ENCODE assay signal across 28 mouse cellular contexts in the genomic region with DNA sequence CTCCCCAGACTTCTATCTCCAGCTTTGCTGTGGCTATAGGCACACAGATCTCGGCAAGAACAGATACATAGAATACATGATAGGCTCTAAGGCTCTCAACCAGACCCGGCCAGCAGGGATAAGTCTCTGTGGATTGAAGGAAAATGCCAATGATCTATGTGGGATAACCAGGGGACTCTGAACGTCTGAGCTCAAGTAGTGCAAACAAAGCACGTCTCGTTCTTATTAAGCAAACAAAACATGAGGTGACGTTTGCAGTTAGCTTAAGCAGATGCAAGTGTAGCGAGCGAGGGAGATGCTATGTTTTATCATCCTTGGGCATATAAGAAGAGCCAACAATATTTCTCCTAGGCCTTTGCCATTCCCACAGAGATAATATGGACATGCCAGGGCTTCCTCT. TPM values are rescaled to one million over a fixed set of nuclear protein-coding genes. Genes with fewer than 3 reads are reported as not detected.
DNase-seq lines count a peak whose midpoint lies in the region; ATAC-seq and TF ChIP-seq lines count a peak whose summit lies in the region.
"Had no signal": no experiment of that assay in that cellular context is flagged by ENCODE, and none has a peak within 500 bp of the region (broad histone marks: within the 10 kb centered on the region; RNA-seq: fewer than 3 reads in every experiment).

No protein-coding gene starts in this region.

- H3K27ac ChIP-seq in gastrocnemius, adult 2 months: peak overlapping the region; percentile 78
- H3K27ac ChIP-seq in liver, postnatal 0 days (ENCODE audit: low read depth): peak overlapping the region; percentile 51; the same call in 1 of the 2 replicates
- H3K27ac ChIP-seq in liver, embryonic 12.5 days: no peak overlapping the region
- H3K27ac ChIP-seq in brown adipose tissue, adult 24 weeks (replicated peaks; ENCODE audit: low read depth, low read length): peak overlapping the region; percentile 71
- H3K27ac ChIP-seq: embryonic facial prominence, embryonic 10.5 days; embryonic facial prominence, embryonic 12.5 days; forebrain, embryonic 13.5 days; forebrain, embryonic 15.5 days had no signal

- H3K36me3 ChIP-seq in liver, postnatal 0 days (replicated peaks; ENCODE audit: insufficient read depth, low read length): no peaks in the 10 kb centered on the region
- no peaks in the 10 kb centered on the region for H3K36me3 ChIP-seq in liver, embryonic 12.5 days
- H3K36me3 ChIP-seq: embryonic facial prominence, embryonic 10.5 days; embryonic facial prominence, embryonic 12.5 days; forebrain, embryonic 15.5 days; G1E had no signal

- no peaks in the 10 kb centered on the region for H3K9me3 ChIP-seq in liver, postnatal 0 days (ENCODE audit: low read length)
- H3K9me3 ChIP-seq in liver, embryonic 12.5 days (replicated peaks): no peaks in the 10 kb centered on the region
- H3K9me3 ChIP-seq: embryonic facial prominence, embryonic 10.5 days; embryonic facial prominence, embryonic 12.5 days; forebrain, embryonic 13.5 days; forebrain, embryonic 15.5 days; G1E had no signal

- H3K27me3 ChIP-seq in liver, postnatal 0 days (ENCODE audit: insufficient read depth, low read length): no peaks in the 10 kb centered on the region
- H3K27me3 ChIP-seq in liver, embryonic 12.5 days (replicated peaks): peaks cover 6% of the 10 kb centered on the region; the same call in 1 of the 2 replicates
- H3K27me3 ChIP-seq: CH12.LX; embryonic facial prominence, embryonic 12.5 days; forebrain, embryonic 13.5 days; forebrain, embryonic 15.5 days had no signal

- DNase-seq in gastrocnemius, adult 2 months: no peak
- DNase-seq in gastrocnemius, adult 18-20 months (ENCODE audit: low spot score): no peak
- DNase-seq in liver, postnatal 0 days: no peak
- DNase-seq: adrenal gland, adult 8-10 months; adrenal gland, postnatal 14 days; adrenal gland, postnatal 36 days; B cell, adult 2 months; cerebellum, adult 11-12 months; cerebellum, adult 2 months; cerebellum, adult 9-10 months; cerebellum, postnatal 10 days; cerebellum, postnatal 25 days had no signal

- H3K4me1 ChIP-seq in liver, postnatal 0 days (ENCODE audit: insufficient read depth): no peaks in the 10 kb centered on the region; the same call in none of the 2 replicates
- no peaks in the 10 kb centered on the region for H3K4me1 ChIP-seq in liver, embryonic 12.5 days
- H3K4me1 ChIP-seq in brown adipose tissue, adult 24 weeks (ENCODE audit: control insufficient read depth, insufficient read depth, insufficient read length, low read length): peaks cover 14% of the 10 kb centered on the region
- H3K4me1 ChIP-seq: embryonic facial prominence, embryonic 10.5 days; embryonic facial prominence, embryonic 12.5 days had no signal

- 65% methylated on average over 8 of the region's 8 CpGs for WGBS in liver, postnatal 0 days (ENCODE audit: insufficient replicate concordance)
- WGBS in liver, embryonic 12.5 days (ENCODE audit: insufficient replicate concordance): 70% methylated on average over 8 of the region's 8 CpGs

- H3K4me2 ChIP-seq in liver, postnatal 0 days (ENCODE audit: low read depth, low read length): no peak overlapping the region
- no peak overlapping the region for H3K4me2 ChIP-seq in liver, embryonic 12.5 days
- H3K4me2 ChIP-seq: embryonic facial prominence, embryonic 12.5 days; forebrain, embryonic 13.5 days; forebrain, embryonic 15.5 days had no signal

- peak; percentile 59 for ATAC-seq in liver, postnatal 0 days
- no peak for ATAC-seq in liver, embryonic 12.5 days
- ATAC-seq: activated CD4-positive, CD25-positive, alpha-beta regulatory T cell, adult 4 months; CD4-positive, CD25-positive, alpha-beta regulatory T cell, adult 4 months; forebrain, embryonic 13.5 days; Patski had no signal

- intact Hi-C loops in gastrocnemius, adult 2 months (cut with DNase I): loop anchor here (10.0 kb wide), 1 partner anchor 202 kb away; no protein-coding TSS in a partner anchor

- H3K4me3 ChIP-seq in gastrocnemius, adult 2 months: no peak overlapping the region
- no peak overlapping the region for H3K4me3 ChIP-seq in liver, postnatal 0 days (ENCODE audit: low read depth, low read length)
- H3K4me3 ChIP-seq in liver, embryonic 12.5 days: no peak overlapping the region
- no peak overlapping the region for H3K4me3 ChIP-seq in brown adipose tissue, adult 24 weeks (ENCODE audit: insufficient read depth, low read depth, low read length)
- H3K4me3 ChIP-seq: embryonic facial prominence, embryonic 10.5 days; embryonic facial prominence, embryonic 12.5 days; forebrain, embryonic 13.5 days; forebrain, embryonic 15.5 days had no signal

- H3K9ac ChIP-seq in liver, postnatal 0 days (replicated peaks): no peak overlapping the region
- no peak overlapping the region for H3K9ac ChIP-seq in liver, embryonic 12.5 days
- H3K9ac ChIP-seq: embryonic facial prominence, embryonic 12.5 days; forebrain, embryonic 13.5 days; forebrain, embryonic 15.5 days; forebrain, postnatal 0 days had no signal

- TF ChIP-seq EP300 in liver, postnatal 0 days (IDR thresholded peaks at IDR 0.05; ENCODE audit: low read depth): no peak

- TF ChIP-seq CTCF in gastrocnemius, adult 2 months (IDR thresholded peaks at IDR 0.05): no peak
- TF ChIP-seq CTCF in liver, postnatal 0 days (IDR thresholded peaks at IDR 0.05; ENCODE audit: low read depth): no peak

RNA-seq across cellular contexts. Expression of gene Fsd2, which starts 23.8 kb away (rescaled TPM):
- total RNA-seq in gastrocnemius, adult 2 months (2021): 100 to 1,000 TPM; 311 to 349 TPM
- total RNA-seq in gastrocnemius, adult 18-20 months (2021): 100 to 1,000 TPM; 325 to 384 TPM
- 0.28 and 0.50 TPM in 2 replicates for polyA plus RNA-seq in liver, postnatal 0 days (2015; fragmentation: Nextera tagmentation; extraction: Ambion mirVana)
- 0.05 and 0.06 TPM in 2 replicates for polyA plus RNA-seq in liver, embryonic 12.5 days (2016; fragmentation: Nextera tagmentation; extraction: Ambion mirVana)
- polyA plus RNA-seq in brown adipose tissue, adult 24 weeks (2012; ENCODE audit: insufficient read depth, insufficient read length, missing spikeins): 18.0 and 18.9 TPM in 2 replicates
- polyA plus RNA-seq: embryonic facial prominence, embryonic 10.5 days; G1E; Patski had no signal

RNA-seq across cellular contexts. Expression of gene Whamm, which starts 28.1 kb away (rescaled TPM):
- total RNA-seq in gastrocnemius, adult 2 months (2021): 10 to 100 TPM in 1 of 2 experiments, 1 to 10 TPM in 1; 6.9 to 11.2 TPM
- 1 to 10 TPM; 7.9 to 8.8 TPM for total RNA-seq in gastrocnemius, adult 18-20 months (2021)
- polyA plus RNA-seq in liver, postnatal 0 days (2015; fragmentation: Nextera tagmentation; extraction: Ambion mirVana): 7.0 and 8.1 TPM in 2 replicates
- polyA plus RNA-seq in liver, embryonic 12.5 days (2016; fragmentation: Nextera tagmentation; extraction: Ambion mirVana): 8.2 and 9.6 TPM in 2 replicates
- 10.7 and 12.9 TPM in 2 replicates for polyA plus RNA-seq in brown adipose tissue, adult 24 weeks (2012; ENCODE audit: insufficient read depth, insufficient read length, missing spikeins)

RNA-seq across cellular contexts. Expression of gene BC048679, which starts 44.9 kb away (rescaled TPM):
- total RNA-seq in gastrocnemius, adult 2 months (2021): 10 to 100 TPM in 1 of 2 experiments, 1 to 10 TPM in 1; 1.4 to 10.7 TPM
- total RNA-seq in gastrocnemius, adult 18-20 months (2021): 1 to 10 TPM; 4.2 to 9.7 TPM
- polyA plus RNA-seq in liver, postnatal 0 days (2015; fragmentation: Nextera tagmentation; extraction: Ambion mirVana): not detected in 2 replicates
- polyA plus RNA-seq in liver, embryonic 12.5 days (2016; fragmentation: Nextera tagmentation; extraction: Ambion mirVana): not detected in 2 replicates
- polyA plus RNA-seq in brown adipose tissue, adult 24 weeks (2012; ENCODE audit: insufficient read depth, insufficient read length, missing spikeins): not detected in 2 replicates
- total RNA-seq: adrenal gland, adult 18-20 months; adrenal gland, adult 8-10 months; adrenal gland, postnatal 14 days; adrenal gland, postnatal 36 days; CH12.LX; forebrain, postnatal 0 days; G1E had no signal
- polyA plus RNA-seq: activated CD4-positive, CD25-positive, alpha-beta regulatory T cell, adult 4 months; CD4-positive, CD25-positive, alpha-beta regulatory T cell, adult 4 months; cerebellum, adult 2 months; cortical plate, adult 2 months; embryonic facial prominence, embryonic 12.5 days; embryonic facial prominence, embryonic 14.5 days; forebrain, embryonic 11.5 days; forebrain, embryonic 13.5 days; forebrain, embryonic 15.5 days; forebrain, postnatal 0 days; G1E; Patski had no signal

RNA-seq across cellular contexts. Expression of gene Ap3b2, which starts 49.2 kb away (rescaled TPM):
- under 1 TPM; 0.20 TPM for total RNA-seq in gastrocnemius, adult 2 months (2021)
- total RNA-seq in gastrocnemius, adult 18-20 months (2021): under 1 TPM; 0.11 to 0.36 TPM
- polyA plus RNA-seq in liver, postnatal 0 days (2015; fragmentation: Nextera tagmentation; extraction: Ambion mirVana): 0.07 TPM in 1 of 2 replicates, not detected in the other
- polyA plus RNA-seq in liver, embryonic 12.5 days (2016; fragmentation: Nextera tagmentation; extraction: Ambion mirVana): 0.13 and 0.35 TPM in 2 replicates
- polyA plus RNA-seq in brown adipose tissue, adult 24 weeks (2012; ENCODE audit: insufficient read depth, insufficient read length, missing spikeins): not detected in 2 replicates
- total RNA-seq: CH12.LX had no signal
- polyA plus RNA-seq: activated CD4-positive, CD25-positive, alpha-beta regulatory T cell, adult 4 months; CD4-positive, CD25-positive, alpha-beta regulatory T cell, adult 4 months; G1E had no signal

Comparison
In these comparisons a context has a peak if more than half of its experiments do, and no peak if none do; other contexts are left out.
1. RNA of gene Fsd2, which starts 23.8 kb away (polyA plus RNA-seq): 18.0 to 18.9 TPM in brown adipose tissue, adult 24 weeks; 0.28 to 0.50 TPM in liver, postnatal 0 days and 0.05 to 0.06 TPM in liver, embryonic 12.5 days; every median in the first group is over 10 times any median in the second.